Mouse (Mus musculus): ENCODE results near the gene Prc1.
A peak's percentile ranks its signal among the peaks of the same experiment; 100 is the strongest.

DNA sequence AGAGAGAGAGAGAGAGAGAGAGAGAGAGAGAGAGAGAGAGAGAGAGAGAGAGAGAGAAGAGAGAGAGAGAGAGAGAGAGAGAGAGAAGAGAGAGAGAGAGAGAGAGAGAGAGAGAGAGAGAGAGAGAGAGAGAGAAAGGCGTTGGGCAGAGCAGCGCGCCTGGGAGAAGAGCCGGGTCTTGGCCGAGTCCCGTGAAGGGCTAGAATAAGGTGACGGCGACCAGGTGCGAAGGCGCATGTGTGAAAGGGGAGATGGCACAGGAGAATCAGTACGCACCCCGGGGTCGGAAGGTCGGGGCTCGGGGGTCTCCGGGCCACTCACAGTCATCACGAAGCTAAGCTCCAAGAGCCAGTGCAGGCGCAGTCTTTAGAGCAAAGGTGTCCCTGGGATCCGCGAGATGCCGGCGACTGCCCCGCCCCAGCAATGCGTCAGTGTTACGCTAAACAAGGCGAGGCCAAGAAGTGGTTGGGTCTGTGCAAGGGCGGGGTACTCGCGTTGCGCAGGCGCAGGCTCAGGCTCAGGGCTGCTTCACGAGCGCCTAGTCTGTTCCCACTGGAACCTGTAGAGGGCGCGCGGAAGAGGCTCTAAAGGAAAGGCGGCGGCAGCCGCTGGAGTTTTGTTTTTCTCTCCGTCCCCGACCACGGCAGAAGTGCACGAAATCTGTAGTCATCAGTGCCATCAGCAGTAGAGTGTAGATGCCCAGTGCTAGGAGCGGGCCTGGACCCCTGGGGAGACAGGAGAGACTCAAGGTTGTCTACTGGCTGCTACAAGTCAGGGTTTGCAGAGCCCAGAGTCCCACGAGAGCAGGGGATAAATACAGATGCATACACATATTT, 45.8 kb downstream of the Prc1 start:
- TF ChIP-seq POLR2A (IDR thresholded peaks at IDR 0.05; ENCODE audit: control insufficient read depth, low read depth, low read length) (peak; percentile 72; the same call in 1 of the 2 replicates), CTCF (IDR thresholded peaks at IDR 0.05; ENCODE audit: control insufficient read depth, insufficient read depth, insufficient replicate concordance, low read depth, low read length) (peak; percentile 53; the same call in 1 of the 2 replicates)

All from testis, adult 2 months (tissue).